Mouse (Mus musculus) small intestine, adult 2 months (tissue): ENCODE data around the gene Hoxb8.
A peak's percentile ranks its signal among the peaks of the same experiment; 100 is the strongest.

ENCODE experiments used
- CTCF ChIP-seq: fragments of 200-500 bp; IDR thresholded peaks from 2 replicates; pipeline ENCODE4 v1.5.1; 2012; ENCODE audit warnings: low read depth, mild to moderate bottlenecking, control low read depth, inconsistent platforms, low read length, moderate library complexity, mixed read lengths; ENCODE audit not compliant: insufficient replicate concordance, insufficient read length; ENCODE audit errors: extremely low read depth
- POLR2A ChIP-seq: fragments of 200-500 bp; IDR thresholded peaks from 2 replicates; pipeline ENCODE4 v1.6.1; 2012; ENCODE audit warnings: low read depth, mild to moderate bottlenecking, control low read depth, inconsistent platforms, low read length, moderate library complexity

- TF ChIP-seq POLR2A = 0 out of 2 replicates have a peak, but pooled peaks have one; percentile 13
- no peak for TF ChIP-seq CTCF
Measured at GRCm38 (mm10) chr11:96309288-96309687, 27.6 kb downstream of the Hoxb8 start.
